Mouse (Mus musculus): ENCODE data around the gene Morc1. TPM values are rescaled to one million over a fixed set of nuclear protein-coding genes. Genes with fewer than 3 reads are reported as not detected.
A peak's percentile ranks its signal among the peaks of the same experiment; 100 is the strongest.

Morc1 gene
- total RNA-seq, 1 experiment from 2014 or later: not detected

GRCm38 (mm10) chr16:48474896-48475802 lies 44.1 kb downstream of the Morc1 start:
- DNase-seq: no peak

GRCm38 (mm10) chr16:48479266-48479848 lies 48.3 kb downstream of the Morc1 start:
- DNase-seq: no peak

GRCm38 (mm10) chr16:48516776-48517499 lies 85.9 kb downstream of the Morc1 start:
- DNase-seq: no peak

- DNase-seq: no peak
Measured at GRCm38 (mm10) chr16:48519569-48519968, 88.5 kb downstream of the Morc1 start.

GRCm38 (mm10) chr16:48537108-48537507 lies 106.1 kb downstream of the Morc1 start:
- no peak for DNase-seq

- no peak for DNase-seq
Measured at GRCm38 (mm10) chr16:48562290-48563080, 131.4 kb downstream of the Morc1 start.

- peak; percentile 85 for DNase-seq
Measured at GRCm38 (mm10) chr16:48570354-48570753, 139.3 kb downstream of the Morc1 start.

GRCm38 (mm10) chr16:48574072-48574471 lies 143.0 kb downstream of the Morc1 start:
- DNase-seq: no peak

- no peak for DNase-seq
Measured at GRCm38 (mm10) chr16:48574499-48574898, 143.5 kb downstream of the Morc1 start.

- no peak for DNase-seq
Measured at GRCm38 (mm10) chr16:48585369-48585768, 154.3 kb downstream of the Morc1 start.

- no peak for DNase-seq
Measured at GRCm38 (mm10) chr16:48594457-48594856, 163.4 kb downstream of the Morc1 start.

- no peak for DNase-seq
Measured at GRCm38 (mm10) chr16:48595216-48595615, 164.2 kb downstream of the Morc1 start.

GRCm38 (mm10) chr16:48603735-48604211 lies 172.7 kb downstream of the Morc1 start:
- DNase-seq: no peak

- DNase-seq: no peak
Measured at GRCm38 (mm10) chr16:48606476-48607038, 175.5 kb downstream of the Morc1 start.

GRCm38 (mm10) chr16:48608224-48608623 lies 177.2 kb downstream of the Morc1 start:
- DNase-seq: no peak

- DNase-seq: no peak
Measured at GRCm38 (mm10) chr16:48610866-48611265, 179.8 kb downstream of the Morc1 start.

GRCm38 (mm10) chr16:48611436-48611835 lies 180.4 kb downstream of the Morc1 start:
- DNase-seq: no peak

- no peak for DNase-seq
Measured at GRCm38 (mm10) chr16:48613783-48614182, 182.7 kb downstream of the Morc1 start.

- no peak for DNase-seq
Measured at GRCm38 (mm10) chr16:48620510-48620909, 189.5 kb downstream of the Morc1 start.

- DNase-seq: no peak
Measured at GRCm38 (mm10) chr16:48621019-48621418, 190.0 kb downstream of the Morc1 start.

- DNase-seq: peak; percentile 10
Measured at GRCm38 (mm10) chr16:48623447-48623846, 192.4 kb downstream of the Morc1 start.

GRCm38 (mm10) chr16:48626186-48626585 lies 195.1 kb downstream of the Morc1 start:
- DNase-seq: no peak

Data from adrenal gland, postnatal 14 days (tissue).